Mouse (Mus musculus) thymus, postnatal 25 days (tissue): Measurements from ENCODE around the gene V1ra8.
"Not testable (repeated sequence)": the region's sequence is repeated elsewhere in the genome, so short reads cannot be mapped to it uniquely, and the experiment has no call there.

ENCODE experiments used
- DNase-seq: peaks from one replicate; pipeline ENCODE4 v3.0.0; 2022

The V1ra8 gene

GRCm38 (mm10) chr6:90202493-90202892, at the start of gene V1ra8:
V1ra8 (plus strand) TSS chr6:90202793.
- not testable (repeated sequence) for DNase-seq

DNA sequence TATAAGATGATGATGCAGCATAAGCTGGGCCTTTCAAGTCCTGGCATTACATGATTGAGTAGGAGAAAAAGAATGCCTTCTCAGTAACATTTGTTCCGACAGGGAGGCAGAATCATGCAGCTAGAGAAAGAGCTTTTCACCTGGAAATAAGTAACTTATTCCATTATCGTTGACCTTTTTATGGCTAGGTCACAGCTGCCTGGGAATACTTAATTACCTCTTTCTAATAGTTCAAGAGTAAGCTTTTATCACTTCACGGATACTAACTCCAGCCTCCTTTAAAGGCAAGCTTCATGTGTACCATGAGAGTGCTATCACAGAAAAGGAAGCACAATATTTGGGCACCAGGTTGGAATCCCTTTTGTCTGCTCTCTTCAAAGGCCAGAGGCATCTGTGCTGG, 42.5 kb upstream of the V1ra8 start:
- DNase-seq: no peak

DNA sequence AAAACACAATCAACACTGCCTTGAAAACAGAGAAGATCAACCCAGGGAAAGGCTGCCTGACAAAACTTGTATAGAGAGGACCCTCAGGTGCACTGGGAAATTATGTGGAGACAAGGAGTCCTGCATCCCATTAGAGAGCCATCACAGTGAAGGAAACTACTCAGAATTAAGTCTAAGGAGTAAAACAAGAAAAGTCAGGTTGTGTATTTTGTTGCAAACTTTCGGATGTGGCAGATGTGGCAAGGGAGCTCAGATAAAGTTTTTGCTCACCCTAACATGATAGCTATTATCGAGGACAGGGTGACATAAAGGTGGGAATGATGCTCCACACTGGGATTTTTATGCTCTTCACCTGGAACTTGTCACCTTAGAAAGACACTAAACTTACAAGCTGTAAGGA, 28.1 kb upstream of the V1ra8 start, which contains the start of gene Vmn1r52:
TSS of gene Vmn1r52 (plus strand) at position 301 of the 400 bp plus-strand sequence.
- no peak for DNase-seq

DNA sequence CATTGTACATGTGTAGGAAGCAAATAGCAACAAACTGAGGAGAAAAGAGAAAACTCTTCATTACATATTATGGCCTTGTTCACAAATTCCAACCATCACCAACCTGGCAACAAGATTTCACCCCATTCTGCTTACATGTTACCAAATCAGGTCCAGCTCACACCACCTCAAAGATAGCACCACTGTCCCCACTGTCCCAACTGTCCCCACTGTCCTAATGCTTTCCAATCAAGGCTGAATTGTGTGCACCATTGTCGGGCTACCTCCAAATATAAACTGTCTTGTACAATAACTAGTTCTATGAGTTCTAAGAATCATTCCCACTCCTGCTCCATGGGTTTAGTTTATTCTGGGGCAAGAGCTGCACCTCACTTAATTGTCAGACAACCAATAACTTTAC, 21.7 kb downstream of the V1ra8 start, which contains the start of gene Vmn1r53:
TSS of gene Vmn1r53 (minus strand) at position 101 of the 400 bp plus-strand sequence.
- DNase-seq: no peak

GRCm38 (mm10) chr6:90232114-90232513, 29.5 kb downstream of the V1ra8 start:
- not testable (repeated sequence) for DNase-seq

- DNase-seq: no peak
Measured at GRCm38 (mm10) chr6:90232681-90233080, 30.1 kb downstream of the V1ra8 start.

GRCm38 (mm10) chr6:90244019-90244418, 41.4 kb downstream of the V1ra8 start:
- DNase-seq: no peak

- DNase-seq: no peak
Measured at GRCm38 (mm10) chr6:90246000-90246399, 43.4 kb downstream of the V1ra8 start, which contains the start of gene Vmn1r54. Vmn1r54 (plus strand) TSS chr6:90246300.
